Mouse (Mus musculus) midbrain, embryonic 15.5 days (tissue): ENCODE data around the gene Fez2. TPM values are rescaled to one million over a fixed set of nuclear protein-coding genes. Genes with fewer than 3 reads are reported as not detected.

Experiments used
- ATAC-seq: fragments of 200-750 bp; cut with Nextera tagmentation; replicated peaks from 2 replicates; pipeline ENCODE4 v1.8.0; 2017; ENCODE audit warnings: moderate TSS enrichment
- H3K27ac ChIP-seq: fragments of 300-500 bp; sonication (generic); 2 replicates; pipeline ENCODE4 v1.5.1; 2015; ENCODE audit warnings: mild to moderate bottlenecking, inconsistent platforms
- H3K27me3 ChIP-seq: fragments of 300-500 bp; sonication (generic); replicated peaks from 2 replicates; pipeline ENCODE4 v1.6.1; 2015; ENCODE audit warnings: inconsistent platforms
- H3K36me3 ChIP-seq: fragments of 300-500 bp; sonication (generic); replicated peaks from 2 replicates; pipeline ENCODE4 v1.6.1; 2015; ENCODE audit warnings: inconsistent platforms
- H3K4me1 ChIP-seq: fragments of 300-500 bp; sonication (generic); 2 replicates; pipeline ENCODE4 v1.6.1; 2015; ENCODE audit warnings: inconsistent platforms
- H3K4me2 ChIP-seq: fragments of 300-500 bp; sonication (generic); 2 replicates; pipeline ENCODE4 v1.6.1; 2015; ENCODE audit warnings: inconsistent platforms, mild to moderate bottlenecking, moderate library complexity
- H3K4me3 ChIP-seq: fragments of 300-500 bp; sonication (generic); 2 replicates; pipeline ENCODE4 v1.5.1; 2015; ENCODE audit warnings: mild to moderate bottlenecking, inconsistent platforms
- H3K9ac ChIP-seq: fragments of 300-500 bp; sonication (generic); 2 replicates; pipeline ENCODE4 v1.6.1; 2015; ENCODE audit warnings: mild to moderate bottlenecking, inconsistent platforms
- H3K9me3 ChIP-seq: fragments of 300-500 bp; sonication (generic); 2 replicates; pipeline ENCODE4 v1.6.1; 2016; ENCODE audit warnings: inconsistent platforms
- WGBS: fragments of 180-500 bp; shearing (Covaris S2); methylation state at CpG from one replicate; pipeline ENCODE4 v1.1.7; 2015; ENCODE audit warnings: mixed read lengths; 5-methylcytosine and 5-hydroxymethylcytosine counted together
- polyA plus RNA-seq: library from polyadenylated mRNA; unstranded; fragments of >200 nt; fragmentation: Nextera tagmentation; extraction: Ambion mirVana; gene quantifications from 2 replicates; pipeline ENCODE4 v1.2.1, GENCODE M21; 2015

Fez2 gene
- polyA plus RNA-seq, 1 experiment from 2014 or later, result 47.8 TPM

- Histone ChIP-seq H3K4me1 (peaks cover 14% of the 10 kb centered on the region), H3K36me3 (no peaks in the 10 kb centered on the region), H3K4me3 (no peak overlapping the region), H3K27ac (no peak overlapping the region), H3K27me3 (no peaks in the 10 kb centered on the region), H3K9me3 (no peaks in the 10 kb centered on the region), H3K4me2 (no peak overlapping the region), H3K9ac (no peak overlapping the region)
- no peak for ATAC-seq
- WGBS, result 87% methylated on average over 4 of the region's 4 CpGs
Measured at GRCm38 (mm10) chr17:78327187-78327586, 90.8 kb downstream of the Fez2 start.

GRCm38 (mm10) chr17:78326381-78326780, 91.6 kb downstream of the Fez2 start:
- H3K4me3 ChIP-seq, result no peak overlapping the region
- H3K27ac ChIP-seq, result no peak overlapping the region
- no peak overlapping the region for H3K9ac ChIP-seq
- H3K9me3 ChIP-seq, result no peaks in the 10 kb centered on the region
- H3K4me1 ChIP-seq, result peaks cover 15% of the 10 kb centered on the region
- H3K4me2 ChIP-seq, result no peak overlapping the region
- no peak for ATAC-seq
- no peaks in the 10 kb centered on the region for H3K27me3 ChIP-seq
- H3K36me3 ChIP-seq, result no peaks in the 10 kb centered on the region
- WGBS, result 87% methylated on average over 2 of the region's 2 CpGs

GRCm38 (mm10) chr17:78325761-78326332, 92.1 kb downstream of the Fez2 start:
- Histone ChIP-seq H3K27me3 (no peaks in the 10 kb centered on the region), H3K9ac (no peak overlapping the region), H3K4me1 (peaks cover 15% of the 10 kb centered on the region), H3K4me3 (no peak overlapping the region), H3K9me3 (no peaks in the 10 kb centered on the region), H3K36me3 (no peaks in the 10 kb centered on the region), H3K4me2 (no peak overlapping the region), H3K27ac (no peak overlapping the region)
- ATAC-seq, result no peak; the same call in 1 of the 2 replicates
- WGBS, result 66% methylated on average over 7 of the region's 7 CpGs

GRCm38 (mm10) chr17:78322369-78323335, 95.3 kb downstream of the Fez2 start:
- Histone ChIP-seq H3K9me3 (no peaks in the 10 kb centered on the region), H3K36me3 (no peaks in the 10 kb centered on the region), H3K27ac (no peak overlapping the region; the same call in 1 of the 2 replicates), H3K9ac (no peak overlapping the region), H3K4me2 (no peak overlapping the region), H3K4me1 (peaks cover 15% of the 10 kb centered on the region), H3K4me3 (no peak overlapping the region), H3K27me3 (no peaks in the 10 kb centered on the region)
- 38% methylated on average over 18 of the region's 18 CpGs for WGBS
- ATAC-seq, result no peak

- H3K4me1 ChIP-seq, result peaks cover 15% of the 10 kb centered on the region
- no peak overlapping the region for H3K9ac ChIP-seq
- no peaks in the 10 kb centered on the region for H3K9me3 ChIP-seq
- ATAC-seq, result no peak
- no peaks in the 10 kb centered on the region for H3K27me3 ChIP-seq
- no peak overlapping the region for H3K4me2 ChIP-seq
- WGBS, result 89% methylated on average over 11 of the region's 11 CpGs
- no peaks in the 10 kb centered on the region for H3K36me3 ChIP-seq
- H3K4me3 ChIP-seq, result no peak overlapping the region
- no peak overlapping the region for H3K27ac ChIP-seq
Measured at GRCm38 (mm10) chr17:78321216-78321835, 96.6 kb downstream of the Fez2 start.

Other genes starting within 250 kb of the Fez2 start
- gene Crim1, start 217.9 kb downstream of the Fez2 start, polyA plus RNA-seq, result 11.6 and 13.1 TPM in 2 replicates
- gene Vit, start 89.9 kb upstream of the Fez2 start, polyA plus RNA-seq, result 10.0 and 11.6 TPM in 2 replicates